Mouse (Mus musculus) heart, embryonic 15.5 days (tissue): ENCODE measurements at regions not wholly inside any gene's neighbourhood (a gene's known extent, or its start where the extent isn't known, plus 50 kb on each side); places are given as distances from the start of the nearest gene placed in this dataset.

Source experiments
- ATAC-seq: fragments of 200-750 bp; cut with Nextera tagmentation; replicated peaks from 2 replicates; pipeline ENCODE4 v1.8.0; 2017; ENCODE audit warnings: low read depth, moderate TSS enrichment; ENCODE audit not compliant: insufficient number of reproducible peaks, insufficient read depth, low FRiP score
- H3K27ac ChIP-seq: fragments of 300-500 bp; sonication (generic); 2 replicates; pipeline ENCODE4 v1.5.1; 2015; ENCODE audit warnings: mild to moderate bottlenecking, inconsistent platforms
- H3K27me3 ChIP-seq: fragments of 300-500 bp; sonication (generic); 2 replicates; pipeline ENCODE4 v1.6.1; 2015; ENCODE audit warnings: inconsistent platforms
- H3K36me3 ChIP-seq: fragments of 300-500 bp; sonication (generic); 2 replicates; pipeline ENCODE4 v1.6.1; 2015; ENCODE audit warnings: mild to moderate bottlenecking, inconsistent platforms
- H3K4me1 ChIP-seq: fragments of 300-500 bp; sonication (generic); replicated peaks from 2 replicates; pipeline ENCODE4 v1.6.1; 2015; ENCODE audit warnings: inconsistent platforms
- H3K4me2 ChIP-seq: fragments of 300-500 bp; sonication (generic); 2 replicates; pipeline ENCODE4 v1.6.1; 2015; ENCODE audit warnings: inconsistent platforms, mild to moderate bottlenecking, moderate library complexity
- H3K4me3 ChIP-seq: fragments of 300-500 bp; sonication (generic); 2 replicates; pipeline ENCODE4 v1.5.1; 2015; ENCODE audit warnings: mild to moderate bottlenecking, inconsistent platforms
- H3K9ac ChIP-seq: fragments of 300-500 bp; sonication (generic); 2 replicates; pipeline ENCODE4 v1.6.1; 2015; ENCODE audit warnings: mild to moderate bottlenecking, inconsistent platforms
- H3K9me3 ChIP-seq: fragments of 300-500 bp; sonication (generic); replicated peaks from 2 replicates; pipeline ENCODE4 v1.6.1; 2016; ENCODE audit warnings: inconsistent platforms
- WGBS: fragments of 180-500 bp; shearing (Covaris S2); methylation state at CpG from one replicate; pipeline ENCODE4 v1.1.7; 2015; ENCODE audit warnings: mixed read lengths; 5-methylcytosine and 5-hydroxymethylcytosine counted together

DNA sequence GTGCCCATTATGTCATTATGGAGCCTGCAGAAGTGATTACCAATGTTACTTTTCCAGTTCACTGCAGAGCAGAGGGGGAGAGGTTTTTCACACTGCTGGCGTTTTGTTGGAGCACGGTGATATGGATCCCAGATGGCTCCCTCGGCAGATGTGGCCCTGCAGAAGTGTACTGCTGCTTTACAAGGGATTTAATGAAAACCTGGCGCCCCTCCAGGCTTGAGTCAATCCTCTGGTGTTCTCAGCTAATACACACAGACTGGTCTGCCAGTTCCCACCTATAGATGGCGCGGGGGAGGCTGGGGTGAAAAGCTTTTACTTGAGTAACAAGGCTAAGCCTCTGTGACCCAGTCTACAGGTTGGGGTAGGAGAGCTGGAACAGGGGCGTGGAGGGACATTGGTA is 195.2 kb downstream of the Plpp3 start:
- Histone ChIP-seq H3K9me3 (no peaks in the 10 kb centered on the region), H3K9ac (no peak overlapping the region), H3K27me3 (no peaks in the 10 kb centered on the region), H3K36me3 (no peaks in the 10 kb centered on the region), H3K4me2 (no peak overlapping the region), H3K27ac (no peak overlapping the region), H3K4me1 (no peaks in the 10 kb centered on the region), H3K4me3 (no peak overlapping the region)
- ATAC-seq, result 0 out of 2 replicates have a peak, but pooled peaks have one; percentile 18
- whole genome bisulfite sequencing, result 55% methylated on average over 7 of the region's 7 CpGs

DNA sequence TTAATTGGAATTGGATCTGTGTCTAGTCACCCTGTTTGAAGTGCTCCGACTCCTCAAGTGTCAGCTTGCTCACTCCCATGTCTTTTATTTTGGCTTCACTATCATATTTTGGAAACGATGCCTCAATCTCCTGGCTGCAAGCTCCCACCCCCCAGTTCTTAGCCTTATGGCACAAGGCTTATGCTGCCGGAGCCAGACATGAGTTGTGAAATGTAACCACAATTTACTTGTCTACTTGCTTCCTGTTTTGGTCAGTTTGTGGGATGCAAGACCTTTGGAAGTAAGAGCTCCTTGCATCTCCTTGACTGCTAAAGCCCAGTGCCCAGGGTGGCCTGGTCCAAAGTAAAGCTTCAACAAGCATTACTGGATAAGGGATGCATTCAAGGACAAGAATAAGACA is 195.8 kb downstream of the Plpp3 start:
- Histone ChIP-seq H3K4me2 (no peak overlapping the region), H3K27ac (no peak overlapping the region), H3K4me3 (no peak overlapping the region), H3K36me3 (no peaks in the 10 kb centered on the region), H3K9ac (no peak overlapping the region), H3K27me3 (no peaks in the 10 kb centered on the region), H3K9me3 (no peaks in the 10 kb centered on the region), H3K4me1 (no peaks in the 10 kb centered on the region)
- WGBS, result 78% methylated on average over 3 of the region's 3 CpGs
- no peak for ATAC-seq

DNA sequence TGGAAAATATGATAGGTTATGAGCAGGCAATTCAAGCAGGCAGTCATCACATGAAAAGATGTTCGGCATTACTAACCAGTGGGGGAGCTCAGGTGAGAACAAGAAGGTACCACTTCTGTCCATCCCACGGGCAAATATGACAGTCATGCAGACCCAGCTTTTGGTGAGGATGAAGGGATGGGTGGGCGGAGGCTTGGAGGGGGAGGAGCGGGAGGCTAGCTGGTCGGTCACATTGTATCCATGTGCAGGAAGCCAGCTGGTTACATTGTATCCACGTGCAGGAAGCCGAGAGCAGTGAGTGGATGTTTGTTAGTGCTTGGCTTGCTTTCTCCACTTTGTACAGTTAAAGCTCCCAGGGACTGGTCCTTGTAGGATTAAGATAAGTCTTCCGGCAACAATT is 196.9 kb downstream of the Plpp3 start:
- no peaks in the 10 kb centered on the region; the same call in 1 of the 2 replicates for H3K4me1 ChIP-seq
- 63% methylated on average over 8 of the region's 8 CpGs for WGBS
- H3K4me3 ChIP-seq, result no peak overlapping the region
- H3K27ac ChIP-seq, result no peak overlapping the region
- no peaks in the 10 kb centered on the region for H3K27me3 ChIP-seq
- ATAC-seq, result no peak
- H3K9me3 ChIP-seq, result no peaks in the 10 kb centered on the region
- H3K9ac ChIP-seq, result no peak overlapping the region
- H3K4me2 ChIP-seq, result no peak overlapping the region
- no peaks in the 10 kb centered on the region for H3K36me3 ChIP-seq

DNA sequence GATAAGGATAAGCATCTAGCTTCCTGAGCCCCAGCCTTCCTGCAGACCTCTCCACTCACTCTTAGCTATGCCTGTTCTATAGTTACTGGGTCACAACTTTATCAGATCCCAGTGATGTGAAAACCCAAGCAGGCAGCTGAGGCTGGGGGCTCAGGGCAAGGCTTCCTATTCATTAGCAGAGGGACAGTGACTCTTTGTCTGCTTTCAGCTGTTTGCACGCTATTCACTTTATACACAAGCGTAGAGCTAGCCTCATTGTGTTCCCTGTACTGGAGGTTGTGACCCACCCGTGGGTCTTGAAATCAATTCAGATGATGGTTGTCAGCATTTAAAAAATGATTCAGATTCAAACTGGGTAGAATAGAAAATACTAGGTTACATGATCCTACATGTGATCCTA is 199.5 kb downstream of the Plpp3 start:
- Histone ChIP-seq H3K36me3 (no peaks in the 10 kb centered on the region), H3K4me3 (no peak overlapping the region), H3K4me2 (no peak overlapping the region), H3K4me1 (no peaks in the 10 kb centered on the region; the same call in 1 of the 2 replicates), H3K9me3 (no peaks in the 10 kb centered on the region), H3K27me3 (no peaks in the 10 kb centered on the region), H3K9ac (no peak overlapping the region), H3K27ac (no peak overlapping the region)
- ATAC-seq, result no peak
- 70% methylated on average over 3 of the region's 3 CpGs for WGBS

DNA sequence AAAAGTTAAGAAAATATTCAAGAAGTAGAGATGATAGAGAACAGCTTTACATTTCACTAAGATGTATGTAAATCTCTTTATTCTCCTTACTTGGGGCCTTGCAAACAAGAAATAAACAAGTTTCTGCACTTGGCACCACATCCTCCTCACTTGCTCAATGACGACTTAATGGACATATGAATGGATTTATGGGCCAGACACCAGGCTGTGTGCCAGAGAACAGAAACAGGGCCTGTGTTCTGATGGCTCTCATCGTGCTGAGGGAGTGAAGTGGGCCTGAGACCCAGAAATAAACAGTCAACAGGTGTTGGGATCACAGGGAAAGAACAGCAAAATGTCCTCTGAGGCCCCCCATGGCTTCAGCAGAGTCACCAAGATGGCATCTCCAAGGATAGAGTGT is 201.6 kb downstream of the Plpp3 start:
- H3K36me3 ChIP-seq, result no peaks in the 10 kb centered on the region
- 46% methylated on average over 2 of the region's 2 CpGs for WGBS

DNA sequence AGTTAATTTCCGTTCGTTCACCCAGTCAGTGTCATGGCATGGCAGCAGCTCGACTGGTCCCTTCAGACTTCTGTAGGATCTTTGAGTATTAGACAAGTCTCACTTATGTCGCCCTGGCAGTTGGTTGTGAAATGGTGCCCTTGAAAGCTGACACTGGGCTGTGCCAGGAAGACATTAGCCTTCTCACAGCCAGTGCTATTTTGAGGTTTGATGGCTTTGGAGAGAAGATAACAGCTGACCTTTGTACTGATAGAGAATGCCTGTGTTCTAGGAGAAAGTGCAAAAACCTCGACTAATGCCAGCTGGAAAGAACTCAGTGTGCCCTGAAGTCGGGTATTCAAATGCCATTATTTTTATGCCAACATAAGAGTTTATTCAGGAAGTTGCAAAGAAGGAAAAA is 207.3 kb downstream of the Plpp3 start:
- Histone ChIP-seq H3K27ac (peak overlapping the region; percentile 74), H3K4me1 (peaks cover 11% of the 10 kb centered on the region), H3K9ac (no peak overlapping the region), H3K36me3 (no peaks in the 10 kb centered on the region), H3K4me3 (no peak overlapping the region), H3K9me3 (no peaks in the 10 kb centered on the region), H3K27me3 (no peaks in the 10 kb centered on the region), H3K4me2 (no peak overlapping the region)
- WGBS, result 35% methylated on average over 6 of the region's 6 CpGs
- peak; percentile 66 for ATAC-seq

More for the DNA sequence above, 201.6 kb downstream of the Plpp3 start:
- Histone ChIP-seq H3K9me3 (no peaks in the 10 kb centered on the region), H3K4me1 (no peaks in the 10 kb centered on the region; the same call in 1 of the 2 replicates), H3K4me2 (no peak overlapping the region), H3K27me3 (no peaks in the 10 kb centered on the region), H3K27ac (no peak overlapping the region), H3K4me3 (no peak overlapping the region), H3K9ac (no peak overlapping the region)
- no peak for ATAC-seq

DNA sequence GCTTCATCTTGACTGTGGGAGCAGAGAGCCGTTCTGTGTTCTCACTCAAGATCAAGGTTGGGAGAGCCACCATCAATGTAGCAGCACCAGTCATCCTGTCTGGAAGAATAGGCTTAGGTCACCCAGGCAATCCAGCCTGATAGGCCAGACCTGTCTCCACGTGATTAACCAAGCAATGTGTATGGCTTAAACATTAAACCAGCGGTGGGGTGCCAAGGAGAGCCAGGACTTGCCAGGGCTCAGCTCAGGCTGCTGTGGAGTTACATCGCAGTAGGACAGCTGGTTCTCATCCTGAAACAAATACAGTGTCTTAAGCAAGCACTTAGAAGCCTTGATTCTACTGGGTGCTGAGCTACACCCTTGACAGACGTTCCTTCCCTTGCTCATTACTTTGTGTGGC is 207.9 kb downstream of the Plpp3 start:
- WGBS, result 69% methylated on average over 5 of the region's 5 CpGs
- Histone ChIP-seq H3K9me3 (no peaks in the 10 kb centered on the region), H3K4me2 (no peak overlapping the region), H3K27ac (peak overlapping the region; percentile 74), H3K4me1 (peaks cover 11% of the 10 kb centered on the region), H3K4me3 (no peak overlapping the region), H3K9ac (no peak overlapping the region), H3K36me3 (no peaks in the 10 kb centered on the region), H3K27me3 (no peaks in the 10 kb centered on the region)
- ATAC-seq, result no peak

DNA sequence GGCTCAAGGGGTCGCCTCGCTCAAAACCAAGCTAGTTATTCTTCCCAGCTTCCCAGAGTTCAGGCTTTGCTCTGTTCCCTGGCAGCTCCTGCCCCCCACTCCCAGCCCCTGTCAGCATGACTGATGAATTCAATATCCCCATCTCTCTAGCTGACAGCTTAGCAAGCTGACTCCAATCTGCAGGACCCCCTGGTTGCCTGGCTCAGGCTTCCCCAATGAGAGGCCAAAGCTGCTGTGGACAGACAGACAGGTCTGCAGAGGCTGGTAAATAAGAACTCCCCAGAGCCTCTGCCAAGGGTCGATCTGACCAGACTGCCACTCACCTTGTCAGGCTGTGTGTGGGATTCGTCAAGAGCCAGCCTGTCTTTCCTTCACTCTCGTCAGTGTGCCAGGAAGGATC is 219.4 kb downstream of the Plpp3 start:
- H3K27me3 ChIP-seq, result no peaks in the 10 kb centered on the region
- no peak overlapping the region for H3K9ac ChIP-seq
- no peak for ATAC-seq
- H3K4me1 ChIP-seq, result peaks cover 2% of the 10 kb centered on the region; the same call in 1 of the 2 replicates
- no peaks in the 10 kb centered on the region for H3K9me3 ChIP-seq
- no peak overlapping the region for H3K4me3 ChIP-seq
- WGBS, result 40% methylated on average over 5 of the region's 5 CpGs
- H3K4me2 ChIP-seq, result no peak overlapping the region
- no peak overlapping the region for H3K27ac ChIP-seq
- H3K36me3 ChIP-seq, result no peaks in the 10 kb centered on the region

DNA sequence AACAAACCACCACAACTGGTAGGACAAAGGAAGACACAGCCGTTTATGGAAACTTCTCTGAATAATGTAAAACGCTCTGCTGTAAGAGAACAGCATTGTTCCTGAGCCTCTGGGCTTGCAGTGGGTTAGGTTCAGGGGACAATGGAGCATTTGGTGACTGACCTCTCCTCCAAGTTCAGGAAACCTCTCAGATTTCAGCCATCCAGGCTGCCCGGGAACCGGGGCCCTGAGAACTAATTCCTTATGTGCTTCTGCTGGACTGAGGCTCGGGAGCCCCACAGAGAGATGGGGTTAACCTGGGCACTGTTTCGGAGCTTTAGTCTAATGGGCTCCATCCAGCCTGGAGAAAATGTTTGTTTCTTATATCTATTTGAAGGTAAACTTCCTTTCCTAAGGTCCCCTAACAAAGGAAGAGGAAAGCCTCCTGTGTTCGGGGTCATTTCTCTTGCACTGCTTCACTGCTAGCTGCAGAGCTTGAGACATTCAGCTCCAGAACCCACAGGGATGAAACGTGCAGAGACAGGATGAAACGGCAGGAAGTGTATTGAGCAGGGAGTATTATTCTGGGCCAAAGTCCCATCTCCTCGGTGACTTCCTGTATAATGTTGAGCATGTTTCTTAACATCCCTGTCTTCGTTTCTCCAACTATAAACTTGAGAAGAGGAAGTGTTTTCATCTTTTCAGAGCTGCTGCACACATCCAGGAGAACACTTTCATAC is 220.5 kb downstream of the Plpp3 start:
- no peak overlapping the region for H3K4me2 ChIP-seq
- no peak overlapping the region for H3K9ac ChIP-seq
- peaks cover 2% of the 10 kb centered on the region; the same call in 1 of the 2 replicates for H3K4me1 ChIP-seq
- ATAC-seq, result no peak
- H3K27ac ChIP-seq, result peak overlapping the region; percentile 59
- H3K9me3 ChIP-seq, result no peaks in the 10 kb centered on the region
- WGBS, result 55% methylated on average over 11 of the region's 11 CpGs
- H3K36me3 ChIP-seq, result no peaks in the 10 kb centered on the region
- no peaks in the 10 kb centered on the region for H3K27me3 ChIP-seq
- no peak overlapping the region for H3K4me3 ChIP-seq

DNA sequence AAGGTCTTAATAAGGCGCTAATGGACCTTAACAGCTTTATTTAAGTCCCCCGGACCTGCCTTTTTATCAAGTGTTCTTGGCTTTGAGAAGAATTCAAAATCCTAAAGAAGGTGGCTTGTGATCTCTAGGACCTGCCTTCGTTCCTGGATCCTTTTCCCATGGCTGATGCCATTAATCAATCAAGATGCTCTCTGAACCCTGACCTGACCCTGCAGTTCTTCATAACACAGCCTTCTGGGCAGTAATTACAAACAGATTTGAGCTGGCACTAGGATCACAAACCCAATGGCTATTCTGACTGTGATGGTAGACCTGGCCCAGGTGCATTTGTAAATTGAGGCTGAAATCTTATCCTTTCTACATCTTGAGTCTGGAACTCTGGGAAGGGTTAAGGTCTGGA is 227.7 kb downstream of the Plpp3 start:
- WGBS, result 78% methylated on average over 3 of the region's 3 CpGs
- no peaks in the 10 kb centered on the region for H3K27me3 ChIP-seq
- H3K4me1 ChIP-seq, result peaks cover 6% of the 10 kb centered on the region
- H3K27ac ChIP-seq, result no peak overlapping the region
- no peak overlapping the region for H3K9ac ChIP-seq
- no peak overlapping the region for H3K4me3 ChIP-seq
- no peaks in the 10 kb centered on the region for H3K36me3 ChIP-seq
- no peak overlapping the region for H3K4me2 ChIP-seq
- no peaks in the 10 kb centered on the region for H3K9me3 ChIP-seq
- no peak for ATAC-seq

DNA sequence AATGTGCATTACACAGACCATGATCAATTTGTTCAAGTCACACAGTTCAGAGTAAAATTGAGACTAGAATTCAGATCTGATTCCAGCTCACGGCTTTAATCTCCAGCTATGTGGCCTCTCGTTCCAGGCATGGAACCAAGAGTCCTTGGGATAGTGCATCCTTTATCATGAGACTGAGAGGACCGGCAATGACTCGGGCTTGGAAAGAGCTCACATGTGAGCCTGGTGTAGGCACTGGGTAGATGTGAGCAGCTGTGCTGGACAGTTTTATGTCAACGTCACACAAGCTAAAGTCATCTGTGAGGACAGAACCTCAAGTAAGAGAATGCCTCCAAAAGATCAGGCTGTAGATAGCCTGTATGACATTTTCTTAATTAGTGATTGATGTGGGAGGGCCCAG is 228.3 kb downstream of the Plpp3 start:
- ATAC-seq, result no peak
- H3K36me3 ChIP-seq, result no peaks in the 10 kb centered on the region
- H3K4me1 ChIP-seq, result peaks cover 6% of the 10 kb centered on the region
- H3K4me2 ChIP-seq, result no peak overlapping the region
- no peaks in the 10 kb centered on the region for H3K27me3 ChIP-seq
- no peak overlapping the region for H3K9ac ChIP-seq
- H3K4me3 ChIP-seq, result no peak overlapping the region
- no peaks in the 10 kb centered on the region for H3K9me3 ChIP-seq
- WGBS, result 85% methylated on average over 5 of the region's 5 CpGs
- no peak overlapping the region for H3K27ac ChIP-seq

DNA sequence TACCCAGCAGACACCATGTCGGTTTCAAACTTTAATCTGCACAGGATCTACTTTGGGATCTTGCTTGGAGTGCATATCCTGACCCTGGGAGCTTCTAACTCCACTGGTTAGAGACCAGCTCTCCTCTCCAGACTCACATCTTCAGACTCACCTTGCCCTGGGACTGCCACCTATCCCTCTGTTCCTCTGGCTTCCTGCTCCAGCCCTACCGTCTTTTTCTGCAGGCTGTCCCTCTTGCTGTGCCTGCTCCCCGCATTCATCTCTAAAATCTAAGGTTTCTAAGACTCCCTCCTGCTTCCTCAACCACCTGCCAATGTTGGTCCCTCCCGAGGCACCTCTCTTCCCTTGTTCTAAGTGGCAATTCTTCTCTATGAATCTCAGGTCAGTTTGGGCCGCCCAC is 233.2 kb downstream of the Plpp3 start:
- H3K27ac ChIP-seq, result no peak overlapping the region
- no peak overlapping the region for H3K9ac ChIP-seq
- 19% methylated on average over 5 of the region's 5 CpGs for WGBS
- no peaks in the 10 kb centered on the region for H3K36me3 ChIP-seq
- no peaks in the 10 kb centered on the region; the same call in 1 of the 2 replicates for H3K4me1 ChIP-seq
- no peak for ATAC-seq
- no peaks in the 10 kb centered on the region for H3K27me3 ChIP-seq
- no peaks in the 10 kb centered on the region for H3K9me3 ChIP-seq
- no peak overlapping the region for H3K4me3 ChIP-seq
- H3K4me2 ChIP-seq, result no peak overlapping the region
